Mouse (Mus musculus): ENCODE measurements around the gene Ttc39d. TPM values are rescaled to one million over a fixed set of nuclear protein-coding genes. Genes with fewer than 3 reads are reported as not detected.

The Ttc39d gene
- 0.08 TPM in 1 of 2 replicates, not detected in the other for polyA plus RNA-seq (2014; fragmentation: Nextera tagmentation; extraction: Ambion mirVana)

GRCm38 (mm10) chr17:80206671-80207581 is at the start of gene Ttc39d, which contains the start of gene Srsf7:
Ttc39d (plus strand) TSS chr17:80207460.
Srsf7 (minus strand) TSS chr17:80207307.
- ATAC-seq (ENCODE audit: low FRiP score), result peak; percentile 92
- Histone ChIP-seq H3K9me3 (ENCODE audit: control insufficient read depth, low read length) (no peaks in the 10 kb centered on the region), H3K9ac (ENCODE audit: low read length) (peak within 1 kb of the TSS; percentile 99), H3K4me3 (ENCODE audit: low read depth, low read length) (peak within 1 kb of the TSS; percentile 96), H3K36me3 (ENCODE audit: control insufficient read depth, insufficient read depth, low read length) (peaks cover 14% of the 10 kb centered on the region), H3K27ac (ENCODE audit: low read depth, low read length) (peak within 1 kb of the TSS; percentile 97), H3K4me2 (peak within 1 kb of the TSS; percentile 80), H3K4me1 (ENCODE audit: control insufficient read depth, insufficient read depth, low read length) (peaks cover 4% of the 10 kb centered on the region), H3K27me3 (ENCODE audit: control insufficient read depth, insufficient read depth, low read length) (no peaks in the 10 kb centered on the region)
- DNase-seq (ENCODE audit: low spot score, missing footprints), result peak; percentile 100
- WGBS, result under 1% methylated on average over 86 of the region's 95 CpGs

GRCm38 (mm10) chr17:80157489-80157888 is 49.8 kb upstream of the Ttc39d start:
- H3K9me3 ChIP-seq (ENCODE audit: control insufficient read depth, low read length), result no peaks in the 10 kb centered on the region
- no peaks in the 10 kb centered on the region for H3K4me1 ChIP-seq (ENCODE audit: control insufficient read depth, insufficient read depth, low read length)
- ATAC-seq (ENCODE audit: low FRiP score), result no peak
- no peaks in the 10 kb centered on the region for H3K27me3 ChIP-seq (ENCODE audit: control insufficient read depth, insufficient read depth, low read length)
- WGBS, result 91% methylated on average over 6 of the region's 6 CpGs
- H3K4me3 ChIP-seq (ENCODE audit: low read depth, low read length), result no peak overlapping the region
- no peak overlapping the region for H3K27ac ChIP-seq (ENCODE audit: low read depth, low read length)
- H3K9ac ChIP-seq (ENCODE audit: low read length), result no peak overlapping the region
- H3K4me2 ChIP-seq, result no peak overlapping the region
- DNase-seq (ENCODE audit: low spot score, missing footprints), result no peak
- H3K36me3 ChIP-seq (ENCODE audit: control insufficient read depth, insufficient read depth, low read length), result no peaks in the 10 kb centered on the region

GRCm38 (mm10) chr17:80160454-80160853 is 46.8 kb upstream of the Ttc39d start:
- no peaks in the 10 kb centered on the region for H3K36me3 ChIP-seq (ENCODE audit: control insufficient read depth, insufficient read depth, low read length)
- 82% methylated on average over 5 of the region's 5 CpGs for WGBS
- DNase-seq (ENCODE audit: low spot score, missing footprints) (no peak), ATAC-seq (ENCODE audit: low FRiP score) (no peak)
- H3K4me2 ChIP-seq, result no peak overlapping the region
- H3K27ac ChIP-seq (ENCODE audit: low read depth, low read length), result no peak overlapping the region
- H3K4me3 ChIP-seq (ENCODE audit: low read depth, low read length), result no peak overlapping the region
- H3K9me3 ChIP-seq (ENCODE audit: control insufficient read depth, low read length), result no peaks in the 10 kb centered on the region
- no peak overlapping the region for H3K9ac ChIP-seq (ENCODE audit: low read length)
- no peaks in the 10 kb centered on the region for H3K4me1 ChIP-seq (ENCODE audit: control insufficient read depth, insufficient read depth, low read length)
- H3K27me3 ChIP-seq (ENCODE audit: control insufficient read depth, insufficient read depth, low read length), result no peaks in the 10 kb centered on the region

- H3K36me3 ChIP-seq (ENCODE audit: control insufficient read depth, insufficient read depth, low read length), result no peaks in the 10 kb centered on the region
- DNase-seq (ENCODE audit: low spot score, missing footprints) (no peak), ATAC-seq (ENCODE audit: low FRiP score) (no peak)
- H3K9ac ChIP-seq (ENCODE audit: low read length), result no peak overlapping the region
- H3K4me2 ChIP-seq, result no peak overlapping the region
- H3K9me3 ChIP-seq (ENCODE audit: control insufficient read depth, low read length), result no peaks in the 10 kb centered on the region
- H3K27ac ChIP-seq (ENCODE audit: low read depth, low read length), result no peak overlapping the region
- no peak overlapping the region for H3K4me3 ChIP-seq (ENCODE audit: low read depth, low read length)
- H3K4me1 ChIP-seq (ENCODE audit: control insufficient read depth, insufficient read depth, low read length), result peaks cover 12% of the 10 kb centered on the region
- H3K27me3 ChIP-seq (ENCODE audit: control insufficient read depth, insufficient read depth, low read length), result no peaks in the 10 kb centered on the region
- 94% methylated on average over 8 of the region's 8 CpGs for WGBS
Measured at GRCm38 (mm10) chr17:80163991-80164390, 43.3 kb upstream of the Ttc39d start.

- Histone ChIP-seq H3K9me3 (ENCODE audit: control insufficient read depth, low read length) (no peaks in the 10 kb centered on the region), H3K9ac (ENCODE audit: low read length) (no peak overlapping the region), H3K4me1 (ENCODE audit: control insufficient read depth, insufficient read depth, low read length) (peaks cover 12% of the 10 kb centered on the region), H3K4me2 (no peak overlapping the region), H3K36me3 (ENCODE audit: control insufficient read depth, insufficient read depth, low read length) (no peaks in the 10 kb centered on the region), H3K27ac (ENCODE audit: low read depth, low read length) (no peak overlapping the region), H3K4me3 (ENCODE audit: low read depth, low read length) (no peak overlapping the region), H3K27me3 (ENCODE audit: control insufficient read depth, insufficient read depth, low read length) (no peaks in the 10 kb centered on the region)
- no peak for ATAC-seq (ENCODE audit: low FRiP score)
- WGBS, result 88% methylated on average over 6 of the region's 6 CpGs
- no peak for DNase-seq (ENCODE audit: low spot score, missing footprints)
Measured at GRCm38 (mm10) chr17:80165741-80166140, 41.5 kb upstream of the Ttc39d start.

GRCm38 (mm10) chr17:80166346-80166745 is 40.9 kb upstream of the Ttc39d start:
- H3K36me3 ChIP-seq (ENCODE audit: control insufficient read depth, insufficient read depth, low read length), result no peaks in the 10 kb centered on the region

GRCm38 (mm10) chr17:80167436-80167835 is 39.8 kb upstream of the Ttc39d start:
- ATAC-seq (ENCODE audit: low FRiP score), result no peak
- no peak overlapping the region for H3K4me2 ChIP-seq
- no peaks in the 10 kb centered on the region for H3K9me3 ChIP-seq (ENCODE audit: control insufficient read depth, low read length)
- H3K4me3 ChIP-seq (ENCODE audit: low read depth, low read length), result no peak overlapping the region
- H3K36me3 ChIP-seq (ENCODE audit: control insufficient read depth, insufficient read depth, low read length), result no peaks in the 10 kb centered on the region
- WGBS, result 57% methylated on average over 4 of the region's 4 CpGs
- H3K4me1 ChIP-seq (ENCODE audit: control insufficient read depth, insufficient read depth, low read length), result peaks cover 12% of the 10 kb centered on the region
- H3K27me3 ChIP-seq (ENCODE audit: control insufficient read depth, insufficient read depth, low read length), result no peaks in the 10 kb centered on the region
- no peak overlapping the region for H3K9ac ChIP-seq (ENCODE audit: low read length)
- no peak for DNase-seq (ENCODE audit: low spot score, missing footprints)
- H3K27ac ChIP-seq (ENCODE audit: low read depth, low read length), result no peak overlapping the region

More at GRCm38 (mm10) chr17:80166346-80166745, 40.9 kb upstream of the Ttc39d start:
- H3K9ac ChIP-seq (ENCODE audit: low read length), result no peak overlapping the region
- H3K4me1 ChIP-seq (ENCODE audit: control insufficient read depth, insufficient read depth, low read length), result peaks cover 12% of the 10 kb centered on the region
- WGBS, result 90% methylated on average over 6 of the region's 6 CpGs
- ATAC-seq (ENCODE audit: low FRiP score) (no peak), DNase-seq (ENCODE audit: low spot score, missing footprints) (no peak)
- no peaks in the 10 kb centered on the region for H3K9me3 ChIP-seq (ENCODE audit: control insufficient read depth, low read length)
- no peak overlapping the region for H3K4me2 ChIP-seq
- no peak overlapping the region for H3K27ac ChIP-seq (ENCODE audit: low read depth, low read length)
- H3K27me3 ChIP-seq (ENCODE audit: control insufficient read depth, insufficient read depth, low read length), result no peaks in the 10 kb centered on the region
- no peak overlapping the region for H3K4me3 ChIP-seq (ENCODE audit: low read depth, low read length)

GRCm38 (mm10) chr17:80167851-80168251 is 39.4 kb upstream of the Ttc39d start:
- DNase-seq (ENCODE audit: low spot score, missing footprints) (no peak), ATAC-seq (ENCODE audit: low FRiP score) (0 out of 2 replicates have a peak, but pooled peaks have one; percentile 18)

More at GRCm38 (mm10) chr17:80167851-80168251, 39.4 kb upstream of the Ttc39d start:
- Histone ChIP-seq H3K4me3 (ENCODE audit: low read depth, low read length) (no peak overlapping the region), H3K4me2 (no peak overlapping the region), H3K9me3 (ENCODE audit: control insufficient read depth, low read length) (no peaks in the 10 kb centered on the region), H3K27me3 (ENCODE audit: control insufficient read depth, insufficient read depth, low read length) (no peaks in the 10 kb centered on the region), H3K9ac (ENCODE audit: low read length) (no peak overlapping the region), H3K4me1 (ENCODE audit: control insufficient read depth, insufficient read depth, low read length) (peaks cover 12% of the 10 kb centered on the region), H3K36me3 (ENCODE audit: control insufficient read depth, insufficient read depth, low read length) (no peaks in the 10 kb centered on the region), H3K27ac (ENCODE audit: low read depth, low read length) (no peak overlapping the region)
- whole genome bisulfite sequencing, result 64% methylated on average over 7 of the region's 7 CpGs

All from midbrain, embryonic 11.5 days (tissue).